Mouse (Mus musculus): ENCODE results near the gene Mocs3. TPM values are rescaled to one million over a fixed set of nuclear protein-coding genes. Genes with fewer than 3 reads are reported as not detected.

The Mocs3 gene
- total and polyA plus RNA-seq, 2 experiments from 2014 or later: 7.4 to 19.3 TPM

- Histone ChIP-seq H3K4me1 (ENCODE audit: insufficient read depth, low read length) (no peaks in the 10 kb centered on the region), H3K4me3 (ENCODE audit: low read depth, low read length) (no peak overlapping the region), H3K9me3 (ENCODE audit: low read length) (no peaks in the 10 kb centered on the region), H3K27me3 (ENCODE audit: insufficient read depth, low read length) (no peaks in the 10 kb centered on the region), H3K9ac (replicated peaks; ENCODE audit: low read length, poor library complexity, severe bottlenecking) (no peak overlapping the region), H3K36me3 (ENCODE audit: insufficient read depth, low read length) (no peaks in the 10 kb centered on the region), H3K27ac (ENCODE audit: low read depth, low read length) (no peak overlapping the region), H3K4me2 (ENCODE audit: low read depth, low read length, poor library complexity, severe bottlenecking) (no peak overlapping the region)
- 91% methylated on average over 4 of the region's 4 CpGs for WGBS
- ATAC-seq (ENCODE audit: low FRiP score) (no peak), DNase-seq (ENCODE audit: low spot score) (no peak)
- TF ChIP-seq CTCF (IDR thresholded peaks at IDR 0.05): no peak
These were observed 26.8 kb downstream of the Mocs3 start for GRCm38 (mm10) chr2:168257188-168257587.

- no peak overlapping the region for H3K4me3 ChIP-seq (ENCODE audit: low read depth, low read length)
- DNase-seq (ENCODE audit: low spot score) (no peak), ATAC-seq (ENCODE audit: low FRiP score) (no peak)
- H3K36me3 ChIP-seq (ENCODE audit: insufficient read depth, low read length): no peaks in the 10 kb centered on the region
- TF ChIP-seq CTCF (IDR thresholded peaks at IDR 0.05): no peak
- H3K27me3 ChIP-seq (ENCODE audit: insufficient read depth, low read length): no peaks in the 10 kb centered on the region
- no peaks in the 10 kb centered on the region for H3K9me3 ChIP-seq (ENCODE audit: low read length)
- H3K4me2 ChIP-seq (ENCODE audit: low read depth, low read length, poor library complexity, severe bottlenecking): no peak overlapping the region
- no peak overlapping the region for H3K9ac ChIP-seq (replicated peaks; ENCODE audit: low read length, poor library complexity, severe bottlenecking)
- no peaks in the 10 kb centered on the region for H3K4me1 ChIP-seq (ENCODE audit: insufficient read depth, low read length)
- H3K27ac ChIP-seq (ENCODE audit: low read depth, low read length): no peak overlapping the region
- 94% methylated on average over 8 of the region's 8 CpGs for WGBS
These were observed 28.6 kb downstream of the Mocs3 start for GRCm38 (mm10) chr2:168259046-168259445.

- TF ChIP-seq CTCF (IDR thresholded peaks at IDR 0.05): no peak
- 98% methylated on average over 3 of the region's 3 CpGs for WGBS
- no peaks in the 10 kb centered on the region for H3K27me3 ChIP-seq (ENCODE audit: insufficient read depth, low read length)
- no peaks in the 10 kb centered on the region for H3K4me1 ChIP-seq (ENCODE audit: insufficient read depth, low read length)
- H3K9ac ChIP-seq (replicated peaks; ENCODE audit: low read length, poor library complexity, severe bottlenecking): no peak overlapping the region
- H3K9me3 ChIP-seq (ENCODE audit: low read length): no peaks in the 10 kb centered on the region
- no peak overlapping the region for H3K27ac ChIP-seq (ENCODE audit: low read depth, low read length)
- DNase-seq (ENCODE audit: low spot score) (no peak), ATAC-seq (ENCODE audit: low FRiP score) (no peak)
- H3K36me3 ChIP-seq (ENCODE audit: insufficient read depth, low read length): no peaks in the 10 kb centered on the region
- no peak overlapping the region for H3K4me3 ChIP-seq (ENCODE audit: low read depth, low read length)
- no peak overlapping the region for H3K4me2 ChIP-seq (ENCODE audit: low read depth, low read length, poor library complexity, severe bottlenecking)
These were observed 29.7 kb downstream of the Mocs3 start for GRCm38 (mm10) chr2:168260124-168260523.

GRCm38 (mm10) chr2:168260900-168261299 lies 30.5 kb downstream of the Mocs3 start:
- TF ChIP-seq CTCF (IDR thresholded peaks at IDR 0.05): no peak
- Histone ChIP-seq H3K9me3 (ENCODE audit: low read length) (no peaks in the 10 kb centered on the region), H3K4me2 (ENCODE audit: low read depth, low read length, poor library complexity, severe bottlenecking) (no peak overlapping the region), H3K9ac (replicated peaks; ENCODE audit: low read length, poor library complexity, severe bottlenecking) (no peak overlapping the region), H3K27me3 (ENCODE audit: insufficient read depth, low read length) (no peaks in the 10 kb centered on the region), H3K36me3 (ENCODE audit: insufficient read depth, low read length) (no peaks in the 10 kb centered on the region), H3K27ac (ENCODE audit: low read depth, low read length) (no peak overlapping the region), H3K4me1 (ENCODE audit: insufficient read depth, low read length) (no peaks in the 10 kb centered on the region), H3K4me3 (ENCODE audit: low read depth, low read length) (no peak overlapping the region)
- DNase-seq (ENCODE audit: low spot score) (no peak), ATAC-seq (ENCODE audit: low FRiP score) (no peak)
- WGBS: 96% methylated on average over 10 of the region's 10 CpGs

- peak; percentile 54 for TF ChIP-seq CTCF (IDR thresholded peaks at IDR 0.05)
- no peak for ATAC-seq (ENCODE audit: low FRiP score)
- Histone ChIP-seq H3K9me3 (ENCODE audit: low read length) (no peaks in the 10 kb centered on the region), H3K27ac (ENCODE audit: low read depth, low read length) (no peak overlapping the region), H3K9ac (replicated peaks; ENCODE audit: low read length, poor library complexity, severe bottlenecking) (no peak overlapping the region), H3K4me2 (ENCODE audit: low read depth, low read length, poor library complexity, severe bottlenecking) (no peak overlapping the region), H3K4me3 (ENCODE audit: low read depth, low read length) (no peak overlapping the region), H3K27me3 (ENCODE audit: insufficient read depth, low read length) (no peaks in the 10 kb centered on the region), H3K36me3 (ENCODE audit: insufficient read depth, low read length) (no peaks in the 10 kb centered on the region), H3K4me1 (ENCODE audit: insufficient read depth, low read length) (no peaks in the 10 kb centered on the region)
- WGBS: 49% methylated on average over 7 of the region's 7 CpGs
- no peak for DNase-seq (ENCODE audit: low spot score)
These were observed 37.6 kb downstream of the Mocs3 start for GRCm38 (mm10) chr2:168268033-168268432.

GRCm38 (mm10) chr2:168273387-168273786 lies 43.0 kb downstream of the Mocs3 start:
- ATAC-seq (ENCODE audit: low FRiP score) (no peak), DNase-seq (ENCODE audit: low spot score) (no peak)
- no peak overlapping the region for H3K4me3 ChIP-seq (ENCODE audit: low read depth, low read length)
- no peak for TF ChIP-seq CTCF (IDR thresholded peaks at IDR 0.05)
- H3K27ac ChIP-seq (ENCODE audit: low read depth, low read length): no peak overlapping the region
- H3K9ac ChIP-seq (replicated peaks; ENCODE audit: low read length, poor library complexity, severe bottlenecking): no peak overlapping the region
- no peak overlapping the region for H3K4me2 ChIP-seq (ENCODE audit: low read depth, low read length, poor library complexity, severe bottlenecking)
- H3K9me3 ChIP-seq (ENCODE audit: low read length): no peaks in the 10 kb centered on the region
- 35% methylated on average over 9 of the region's 9 CpGs for WGBS
- no peaks in the 10 kb centered on the region for H3K4me1 ChIP-seq (ENCODE audit: insufficient read depth, low read length)
- H3K27me3 ChIP-seq (ENCODE audit: insufficient read depth, low read length): no peaks in the 10 kb centered on the region
- no peaks in the 10 kb centered on the region for H3K36me3 ChIP-seq (ENCODE audit: insufficient read depth, low read length)

Data from midbrain, postnatal 0 days (tissue).